Mouse (Mus musculus) neural tube, embryonic 14.5 days (tissue): Measurements from ENCODE around the gene Slc37a3. TPM values are rescaled to one million over a fixed set of nuclear protein-coding genes. Genes with fewer than 3 reads are reported as not detected.
"Not testable (repeated sequence)": the region's sequence is repeated elsewhere in the genome, so short reads cannot be mapped to it uniquely, and the experiment has no call there.

Experiments
- ATAC-seq: fragments of 200-750 bp; cut with Nextera tagmentation; 2 replicates; pipeline ENCODE4 v1.8.0; 2017; ENCODE audit warnings: low read depth, mild to moderate bottlenecking, moderate TSS enrichment, moderate library complexity
- H3K27ac ChIP-seq: fragments of 300-500 bp; sonication (generic); 2 replicates; pipeline ENCODE4 v1.5.1; 2014; ENCODE audit warnings: low read depth, mild to moderate bottlenecking, control low read depth, low read length, moderate library complexity, mixed read lengths
- H3K27me3 ChIP-seq: fragments of 300-500 bp; sonication (generic); 2 replicates; pipeline ENCODE4 v1.6.1; 2014; ENCODE audit warnings: low read length; ENCODE audit not compliant: control insufficient read depth, insufficient read depth
- H3K36me3 ChIP-seq: fragments of 300-500 bp; sonication (generic); 2 replicates; pipeline ENCODE4 v1.6.1; 2014; ENCODE audit warnings: low read length, mixed read lengths; ENCODE audit not compliant: control insufficient read depth, insufficient read depth
- H3K4me1 ChIP-seq: fragments of 300-500 bp; sonication (generic); 2 replicates; pipeline ENCODE4 v1.6.1; 2014; ENCODE audit warnings: low read length; ENCODE audit not compliant: control insufficient read depth, insufficient read depth
- H3K4me2 ChIP-seq: fragments of 300-500 bp; sonication (generic); 2 replicates; pipeline ENCODE4 v1.6.1; 2014; ENCODE audit warnings: mild to moderate bottlenecking, low read depth, low read length, control low read depth
- H3K4me3 ChIP-seq: fragments of 300-500 bp; sonication (generic); 2 replicates; pipeline ENCODE4 v1.5.1; 2014; ENCODE audit warnings: low read depth, low read length, control low read depth, mixed read lengths
- H3K9ac ChIP-seq: fragments of 300-500 bp; sonication (generic); replicated peaks from 2 replicates; pipeline ENCODE4 v1.6.1; 2014; ENCODE audit warnings: low read depth, mild to moderate bottlenecking, control low read depth, low read length, mixed read lengths
- H3K9me3 ChIP-seq: fragments of 300-500 bp; sonication (generic); 2 replicates; pipeline ENCODE4 v1.6.1; 2016; ENCODE audit warnings: low read length; ENCODE audit not compliant: control insufficient read depth
- WGBS: fragments of 180-500 bp; shearing (Covaris S2); extraction: QIAGEN DNeasy Blood & Tissue Kit; methylation state at CpG from one replicate; pipeline ENCODE4 v1.1.7; 2014; 5-methylcytosine and 5-hydroxymethylcytosine counted together
- polyA plus RNA-seq: library from polyadenylated mRNA; unstranded; fragments of >200 nt; fragmentation: Nextera tagmentation; extraction: Ambion mirVana; gene quantifications from 2 replicates; pipeline ENCODE4 v1.2.1, GENCODE M21; 2014

The Slc37a3 gene
- polyA plus RNA-seq, 1 experiment from 2014 or later: 60.5 TPM

- Histone ChIP-seq H3K9ac (no peak overlapping the region), H3K4me2 (no peak overlapping the region), H3K36me3 (no peaks in the 10 kb centered on the region), H3K4me1 (peaks cover 11% of the 10 kb centered on the region; the same call in 1 of the 2 replicates), H3K9me3 (no peaks in the 10 kb centered on the region), H3K4me3 (no peak overlapping the region), H3K27ac (no peak overlapping the region), H3K27me3 (no peaks in the 10 kb centered on the region)
- ATAC-seq: no peak
Measured at GRCm38 (mm10) chr6:39372042-39372441, 5.4 kb downstream of the Slc37a3 start.

- 70% methylated on average over 3 of the region's 3 CpGs for WGBS
- no peak overlapping the region for H3K27ac ChIP-seq
- H3K4me1 ChIP-seq: 0 out of 2 replicates have a peak, but pooled peaks cover 4% of the 10 kb centered on the region
- no peaks in the 10 kb centered on the region for H3K27me3 ChIP-seq
- H3K9ac ChIP-seq: no peak overlapping the region
- no peak overlapping the region for H3K4me2 ChIP-seq
- ATAC-seq: peak; percentile 54; the same call in 1 of the 2 replicates
- H3K9me3 ChIP-seq: no peaks in the 10 kb centered on the region
- peaks cover 3% of the 10 kb centered on the region for H3K36me3 ChIP-seq
- no peak overlapping the region for H3K4me3 ChIP-seq
Measured at GRCm38 (mm10) chr6:39369631-39370030, 7.8 kb downstream of the Slc37a3 start.

- WGBS: 97% methylated on average over 2 of the region's 2 CpGs
- H3K36me3 ChIP-seq: peaks cover 17% of the 10 kb centered on the region
Measured at GRCm38 (mm10) chr6:39362684-39363083, 14.8 kb downstream of the Slc37a3 start.

GRCm38 (mm10) chr6:39359207-39359606, 18.3 kb downstream of the Slc37a3 start:
- H3K4me2 ChIP-seq, H3K27ac ChIP-seq, H3K9me3 ChIP-seq, H3K27me3 ChIP-seq, ATAC-seq, H3K4me3 ChIP-seq, H3K9ac ChIP-seq, H3K4me1 ChIP-seq: not testable (repeated sequence)
- 98% methylated on average over 9 of the region's 9 CpGs for WGBS
- peaks cover 30% of the 10 kb centered on the region for H3K36me3 ChIP-seq

More at GRCm38 (mm10) chr6:39362684-39363083, 14.8 kb downstream of the Slc37a3 start:
- Histone ChIP-seq H3K4me3 (no peak overlapping the region), H3K4me2 (no peak overlapping the region), H3K9me3 (no peaks in the 10 kb centered on the region), H3K27ac (no peak overlapping the region), H3K9ac (no peak overlapping the region), H3K4me1 (no peaks in the 10 kb centered on the region), H3K27me3 (no peaks in the 10 kb centered on the region)
- ATAC-seq: no peak

- peaks cover 35% of the 10 kb centered on the region for H3K36me3 ChIP-seq
- H3K27me3 ChIP-seq: no peaks in the 10 kb centered on the region
- H3K27ac ChIP-seq: no peak overlapping the region
- no peak overlapping the region for H3K4me3 ChIP-seq
- H3K4me1 ChIP-seq: peaks cover 15% of the 10 kb centered on the region
- H3K9me3 ChIP-seq: no peaks in the 10 kb centered on the region
- no peak for ATAC-seq
- H3K4me2 ChIP-seq: no peak overlapping the region
- H3K9ac ChIP-seq: no peak overlapping the region
- WGBS: 52% methylated on average over 6 of the region's 6 CpGs
Measured at GRCm38 (mm10) chr6:39348946-39349345, 28.5 kb downstream of the Slc37a3 start.

- 14% methylated on average over 4 of the region's 4 CpGs for WGBS
- peaks cover 15% of the 10 kb centered on the region for H3K4me1 ChIP-seq
- no peak overlapping the region for H3K9ac ChIP-seq
- peaks cover 35% of the 10 kb centered on the region for H3K36me3 ChIP-seq
- no peak overlapping the region for H3K4me3 ChIP-seq
- no peaks in the 10 kb centered on the region for H3K27me3 ChIP-seq
- H3K9me3 ChIP-seq: no peaks in the 10 kb centered on the region
- peak overlapping the region; percentile 40; the same call in 1 of the 2 replicates for H3K27ac ChIP-seq
- H3K4me2 ChIP-seq: no peak overlapping the region
- no peak for ATAC-seq
Measured at GRCm38 (mm10) chr6:39347880-39348814, 29.3 kb downstream of the Slc37a3 start.

- no peaks in the 10 kb centered on the region for H3K9me3 ChIP-seq
- WGBS: 6% methylated on average over 15 of the region's 15 CpGs
- H3K27ac ChIP-seq: peak overlapping the region; percentile 6
- H3K4me3 ChIP-seq: no peak overlapping the region
- ATAC-seq: peak; percentile 71
- peaks cover 15% of the 10 kb centered on the region for H3K4me1 ChIP-seq
- no peaks in the 10 kb centered on the region for H3K27me3 ChIP-seq
- H3K4me2 ChIP-seq: no peak overlapping the region
- no peak overlapping the region for H3K9ac ChIP-seq
- H3K36me3 ChIP-seq: peaks cover 31% of the 10 kb centered on the region
Measured at GRCm38 (mm10) chr6:39346991-39347501, 30.4 kb downstream of the Slc37a3 start.

- Histone ChIP-seq H3K4me1 (peaks cover 15% of the 10 kb centered on the region), H3K9ac (no peak overlapping the region), H3K4me2 (no peak overlapping the region), H3K27me3 (no peaks in the 10 kb centered on the region), H3K4me3 (no peak overlapping the region), H3K36me3 (peaks cover 17% of the 10 kb centered on the region), H3K9me3 (no peaks in the 10 kb centered on the region), H3K27ac (no peak overlapping the region)
- ATAC-seq: peak; percentile 9; the same call in 1 of the 2 replicates
- 20% methylated on average over 7 of the region's 7 CpGs for WGBS
Measured at GRCm38 (mm10) chr6:39345430-39345829, 32.0 kb downstream of the Slc37a3 start.

- peak; percentile 82 for ATAC-seq
- WGBS: 27% methylated on average over 12 of the region's 12 CpGs
- Histone ChIP-seq H3K9me3 (no peaks in the 10 kb centered on the region), H3K27me3 (no peaks in the 10 kb centered on the region), H3K4me3 (no peak overlapping the region), H3K4me1 (peaks cover 15% of the 10 kb centered on the region), H3K27ac (no peak overlapping the region), H3K9ac (no peak overlapping the region), H3K36me3 (peaks cover 7% of the 10 kb centered on the region), H3K4me2 (no peak overlapping the region)
Measured at GRCm38 (mm10) chr6:39344020-39344419, 33.5 kb downstream of the Slc37a3 start.
